Mouse (Mus musculus) heart, postnatal 0 days (tissue): ENCODE measurements at regions not wholly inside any gene's neighbourhood (a gene's known extent, or its start where the extent isn't known, plus 50 kb on each side); places are given as distances from the start of the nearest gene placed in this dataset.

Experiments
- ATAC-seq: fragments of 200-750 bp; cut with Nextera tagmentation; 2 replicates; pipeline ENCODE4 v1.8.0; 2017; ENCODE audit warnings: low read depth, moderate number of reproducible peaks, moderate library complexity; ENCODE audit not compliant: insufficient read depth
- DNase-seq: peaks from one replicate; pipeline ENCODE4 v3.0.0-alpha.2; 2016; ENCODE audit warnings: low spot score
- H3K27ac ChIP-seq: fragments of 300-500 bp; sonication (generic); 2 replicates; pipeline ENCODE4 v1.5.1; 2014; ENCODE audit warnings: low read depth, mild to moderate bottlenecking
- H3K27me3 ChIP-seq: fragments of 300-500 bp; sonication (generic); 2 replicates; pipeline ENCODE4 v1.6.1; 2014; ENCODE audit warnings: low read length, mixed read lengths; ENCODE audit not compliant: control insufficient read depth, insufficient read depth
- H3K36me3 ChIP-seq: fragments of 300-500 bp; sonication (generic); replicated peaks from 2 replicates; pipeline ENCODE4 v1.6.1; 2014; ENCODE audit warnings: low read length, mixed read lengths; ENCODE audit not compliant: control insufficient read depth, insufficient read depth
- H3K4me1 ChIP-seq: fragments of 300-500 bp; sonication (generic); 2 replicates; pipeline ENCODE4 v1.6.1; 2014; ENCODE audit warnings: antibody characterized with exemption; ENCODE audit not compliant: control insufficient read depth, insufficient read depth
- H3K4me2 ChIP-seq: fragments of 300-500 bp; sonication (generic); 2 replicates; pipeline ENCODE4 v1.6.1; 2014; ENCODE audit warnings: low read depth, mild to moderate bottlenecking, low read length, moderate library complexity
- H3K4me3 ChIP-seq: fragments of 300-500 bp; sonication (generic); 2 replicates; pipeline ENCODE4 v1.5.1; 2014; ENCODE audit warnings: low read depth, low read length
- H3K9ac ChIP-seq: fragments of 300-500 bp; sonication (generic); replicated peaks from 2 replicates; pipeline ENCODE4 v1.6.1; 2014; ENCODE audit warnings: low read depth, low read length, mixed read lengths
- H3K9me3 ChIP-seq: fragments of 300-500 bp; sonication (generic); replicated peaks from 2 replicates; pipeline ENCODE4 v1.6.1; 2016; ENCODE audit warnings: low read length; ENCODE audit not compliant: control insufficient read depth
- CTCF ChIP-seq: IDR thresholded peaks from 2 replicates; pipeline ENCODE4 v1.5.1; 2016; ENCODE audit warnings: antibody characterized with exemption, control low read depth, low read depth
- EP300 ChIP-seq: IDR thresholded peaks from 2 replicates; pipeline ENCODE4 v1.6.1; 2016; ENCODE audit warnings: antibody characterized with exemption, low read depth
- WGBS: fragments of 180-500 bp; shearing (Covaris S2); extraction: QIAGEN DNeasy Blood & Tissue Kit; methylation state at CpG from one replicate; pipeline ENCODE4 v1.1.7; 2014; 5-methylcytosine and 5-hydroxymethylcytosine counted together

- Histone ChIP-seq H3K4me1 (no peaks in the 10 kb centered on the region), H3K9ac (no peak overlapping the region), H3K27me3 (no peaks in the 10 kb centered on the region), H3K9me3 (no peaks in the 10 kb centered on the region), H3K27ac (no peak overlapping the region), H3K36me3 (no peaks in the 10 kb centered on the region), H3K4me2 (no peak overlapping the region), H3K4me3 (no peak overlapping the region)
- WGBS: 53% methylated on average over 1 of the region's 1 CpGs
- TF ChIP-seq EP300 (no peak), CTCF (no peak)
- DNase-seq: no peak
- no peak for ATAC-seq
Observed at GRCm38 (mm10) chr5:75312897-75313296, 160.8 kb downstream of the Pdgfra start.

GRCm38 (mm10) chr5:75315956-75316355 is 163.9 kb downstream of the Pdgfra start:
- Histone ChIP-seq H3K27ac (no peak overlapping the region), H3K36me3 (no peaks in the 10 kb centered on the region), H3K9ac (no peak overlapping the region), H3K4me3 (peak overlapping the region; percentile 19; the same call in 1 of the 2 replicates), H3K4me2 (peak overlapping the region; percentile 39), H3K4me1 (no peaks in the 10 kb centered on the region), H3K27me3 (no peaks in the 10 kb centered on the region), H3K9me3 (no peaks in the 10 kb centered on the region)
- ATAC-seq (no peak), DNase-seq (peak; percentile 11)
- TF ChIP-seq CTCF: no peak
- TF ChIP-seq EP300: no peak
- 74% methylated on average over 1 of the region's 1 CpGs for WGBS

- no peak overlapping the region for H3K9ac ChIP-seq
- H3K27me3 ChIP-seq: no peaks in the 10 kb centered on the region
- no peak for TF ChIP-seq EP300
- TF ChIP-seq CTCF: no peak
- H3K4me3 ChIP-seq: no peak overlapping the region
- no peaks in the 10 kb centered on the region for H3K36me3 ChIP-seq
- DNase-seq (no peak), ATAC-seq (no peak)
- no peaks in the 10 kb centered on the region for H3K9me3 ChIP-seq
- no peak overlapping the region for H3K4me2 ChIP-seq
- 77% methylated on average over 2 of the region's 2 CpGs for WGBS
- no peaks in the 10 kb centered on the region for H3K4me1 ChIP-seq
- no peak overlapping the region for H3K27ac ChIP-seq
Observed at GRCm38 (mm10) chr5:75320536-75320935, 168.4 kb downstream of the Pdgfra start.

- no peaks in the 10 kb centered on the region for H3K36me3 ChIP-seq
- H3K9ac ChIP-seq: no peak overlapping the region
- DNase-seq: no peak
- H3K27me3 ChIP-seq: no peaks in the 10 kb centered on the region
- no peaks in the 10 kb centered on the region for H3K9me3 ChIP-seq
- no peak overlapping the region for H3K27ac ChIP-seq
- no peak for TF ChIP-seq CTCF
- no peak for TF ChIP-seq EP300
- H3K4me1 ChIP-seq: no peaks in the 10 kb centered on the region
- WGBS: 71% methylated on average over 3 of the region's 3 CpGs
- H3K4me2 ChIP-seq: no peak overlapping the region
- H3K4me3 ChIP-seq: no peak overlapping the region
- no peak for ATAC-seq
Observed at GRCm38 (mm10) chr5:75334050-75334449, 182.0 kb downstream of the Pdgfra start.

GRCm38 (mm10) chr5:75336454-75336853 is 184.4 kb downstream of the Pdgfra start:
- no peak overlapping the region for H3K4me3 ChIP-seq
- no peaks in the 10 kb centered on the region for H3K27me3 ChIP-seq
- H3K9ac ChIP-seq: no peak overlapping the region
- no peaks in the 10 kb centered on the region for H3K36me3 ChIP-seq
- no peak overlapping the region for H3K27ac ChIP-seq
- 70% methylated on average over 11 of the region's 11 CpGs for whole genome bisulfite sequencing
- H3K4me1 ChIP-seq: no peaks in the 10 kb centered on the region
- TF ChIP-seq CTCF (no peak), EP300 (no peak)
- no peak for DNase-seq
- no peak overlapping the region for H3K4me2 ChIP-seq
- no peaks in the 10 kb centered on the region for H3K9me3 ChIP-seq
- no peak for ATAC-seq

GRCm38 (mm10) chr5:75338439-75338838 is 186.3 kb downstream of the Pdgfra start:
- Histone ChIP-seq H3K27ac (no peak overlapping the region), H3K4me1 (no peaks in the 10 kb centered on the region), H3K36me3 (no peaks in the 10 kb centered on the region), H3K9me3 (no peaks in the 10 kb centered on the region), H3K4me2 (no peak overlapping the region), H3K4me3 (no peak overlapping the region), H3K27me3 (no peaks in the 10 kb centered on the region), H3K9ac (no peak overlapping the region)
- no peak for TF ChIP-seq CTCF
- TF ChIP-seq EP300: no peak
- ATAC-seq (no peak), DNase-seq (no peak)
- WGBS: 84% methylated on average over 11 of the region's 11 CpGs
